Mouse (Mus musculus) hindlimb bud, embryonic 11.5 days (tissue): ENCODE results near the gene Tmem52.

ENCODE experiments used
- DNase-seq: peaks from one replicate; pipeline ENCODE4 v3.0.0-alpha.2; 2012; ENCODE audit warnings: low read depth, low spot score; ENCODE audit errors: extremely low spot score

Tmem52 gene

GRCm38 (mm10) chr4:155505671-155506295 lies 36.9 kb downstream of the Tmem52 start:
- no peak for DNase-seq

- DNase-seq, result no peak
These were observed 39.7 kb downstream of the Tmem52 start for GRCm38 (mm10) chr4:155508614-155509013.

- DNase-seq, result no peak
These were observed 42.1 kb downstream of the Tmem52 start for GRCm38 (mm10) chr4:155510981-155511380.

GRCm38 (mm10) chr4:155514810-155515209 lies 45.9 kb downstream of the Tmem52 start:
- DNase-seq, result no peak

- no peak for DNase-seq
These were observed 49.1 kb downstream of the Tmem52 start for GRCm38 (mm10) chr4:155517948-155518517.
